Comparison of ENCODE assay signal across 13 mouse cellular contexts in genomic region chr8:62060357-62060756, GRCm38 (mm10).
DNase-seq lines count a peak whose midpoint lies in the region; ATAC-seq and TF ChIP-seq lines count a peak whose summit lies in the region.
"Had no signal": no experiment of that assay in that cellular context is flagged by ENCODE, and none has a peak within 500 bp of the region (broad histone marks: within the 10 kb centered on the region; RNA-seq: fewer than 3 reads in every experiment).

No protein-coding gene starts in this region.

- peak; percentile 62 for TF ChIP-seq CTCF in intestine, postnatal 0 days (IDR thresholded peaks at IDR 0.05; ENCODE audit: low read depth)

- H3K9me3 ChIP-seq in intestine, postnatal 0 days (ENCODE audit: control insufficient read depth): no peaks in the 10 kb centered on the region
- no peaks in the 10 kb centered on the region for H3K9me3 ChIP-seq in intestine, embryonic 16.5 days (ENCODE audit: control insufficient read depth, low read length)
- no peaks in the 10 kb centered on the region for H3K9me3 ChIP-seq in midbrain, embryonic 14.5 days (ENCODE audit: control insufficient read depth, low read length)
- H3K9me3 ChIP-seq in midbrain, embryonic 15.5 days: no peaks in the 10 kb centered on the region
- H3K9me3 ChIP-seq: embryonic facial prominence, embryonic 12.5 days; lung, embryonic 15.5 days; neural tube, embryonic 12.5 days had no signal

- no peak overlapping the region for H3K4me3 ChIP-seq in intestine, postnatal 0 days (ENCODE audit: low read depth, low read length)
- no peak overlapping the region for H3K4me3 ChIP-seq in intestine, embryonic 16.5 days (ENCODE audit: low read length)
- H3K4me3 ChIP-seq in midbrain, embryonic 14.5 days (replicated peaks; ENCODE audit: low read depth, low read length): no peak overlapping the region
- no peak overlapping the region for H3K4me3 ChIP-seq in midbrain, embryonic 15.5 days
- H3K4me3 ChIP-seq: embryonic facial prominence, embryonic 12.5 days; lung, embryonic 15.5 days; neural tube, embryonic 12.5 days had no signal

- no peak overlapping the region for H3K27ac ChIP-seq in intestine, postnatal 0 days (ENCODE audit: low read depth, low read length)
- no peak overlapping the region for H3K27ac ChIP-seq in intestine, embryonic 16.5 days (ENCODE audit: low read length)
- H3K27ac ChIP-seq in midbrain, embryonic 14.5 days (replicated peaks; ENCODE audit: low read depth, low read length): no peak overlapping the region
- H3K27ac ChIP-seq in midbrain, embryonic 15.5 days: no peak overlapping the region
- H3K27ac ChIP-seq: embryonic facial prominence, embryonic 12.5 days; lung, embryonic 15.5 days; neural tube, embryonic 12.5 days had no signal

- H3K4me2 ChIP-seq in intestine, postnatal 0 days (replicated peaks; ENCODE audit: low read depth): no peak overlapping the region
- no peak overlapping the region for H3K4me2 ChIP-seq in intestine, embryonic 16.5 days (ENCODE audit: low read depth, low read length)
- no peak overlapping the region for H3K4me2 ChIP-seq in midbrain, embryonic 14.5 days (ENCODE audit: low read length)
- H3K4me2 ChIP-seq in midbrain, embryonic 15.5 days: no peak overlapping the region
- H3K4me2 ChIP-seq: embryonic facial prominence, embryonic 12.5 days; lung, embryonic 15.5 days; neural tube, embryonic 12.5 days had no signal

- peak; percentile 2 for DNase-seq in CD4-positive, CD25-positive, alpha-beta regulatory T cell, adult 2 months (ENCODE audit: low read depth, low spot score)
- peak; percentile 62 for DNase-seq in midbrain, embryonic 14.5 days
- DNase-seq in retina, embryonic 14.5 days (ENCODE audit: low spot score): peak; percentile 51
- DNase-seq in cerebellum, adult 11-12 months: no peak
- DNase-seq: adrenal gland, adult 8-10 months; kidney, postnatal 25 days had no signal

- no peaks in the 10 kb centered on the region for H3K27me3 ChIP-seq in intestine, postnatal 0 days (replicated peaks; ENCODE audit: control insufficient read depth, insufficient read depth, low read length)
- no peaks in the 10 kb centered on the region for H3K27me3 ChIP-seq in intestine, embryonic 16.5 days (replicated peaks; ENCODE audit: control insufficient read depth, insufficient read depth, low read length)
- no peaks in the 10 kb centered on the region for H3K27me3 ChIP-seq in midbrain, embryonic 14.5 days (ENCODE audit: control insufficient read depth, insufficient read depth, low read length)
- no peaks in the 10 kb centered on the region for H3K27me3 ChIP-seq in midbrain, embryonic 15.5 days (replicated peaks)
- H3K27me3 ChIP-seq: embryonic facial prominence, embryonic 12.5 days; lung, embryonic 15.5 days; neural tube, embryonic 12.5 days had no signal

- H3K9ac ChIP-seq in intestine, postnatal 0 days (ENCODE audit: low read depth, low read length): no peak overlapping the region
- H3K9ac ChIP-seq in intestine, embryonic 16.5 days (ENCODE audit: low read depth, low read length): no peak overlapping the region
- no peak overlapping the region for H3K9ac ChIP-seq in midbrain, embryonic 14.5 days (replicated peaks; ENCODE audit: low read length)
- H3K9ac ChIP-seq in midbrain, embryonic 15.5 days: no peak overlapping the region
- H3K9ac ChIP-seq: embryonic facial prominence, embryonic 12.5 days; lung, embryonic 15.5 days; neural tube, embryonic 12.5 days had no signal

- no peaks in the 10 kb centered on the region for H3K4me1 ChIP-seq in intestine, postnatal 0 days (replicated peaks; ENCODE audit: control insufficient read depth, insufficient read depth, low read length)
- no peaks in the 10 kb centered on the region for H3K4me1 ChIP-seq in intestine, embryonic 16.5 days (ENCODE audit: control insufficient read depth, insufficient read depth, low read length)
- no peaks in the 10 kb centered on the region for H3K4me1 ChIP-seq in midbrain, embryonic 14.5 days (ENCODE audit: control insufficient read depth, insufficient read depth, low read length)
- H3K4me1 ChIP-seq in midbrain, embryonic 15.5 days: no peaks in the 10 kb centered on the region
- H3K4me1 ChIP-seq: embryonic facial prominence, embryonic 12.5 days; lung, embryonic 15.5 days; neural tube, embryonic 12.5 days had no signal

- no peaks in the 10 kb centered on the region for H3K36me3 ChIP-seq in intestine, postnatal 0 days (ENCODE audit: control insufficient read depth, insufficient read depth)
- H3K36me3 ChIP-seq in intestine, embryonic 16.5 days (ENCODE audit: control insufficient read depth, insufficient read depth, low read length): no peaks in the 10 kb centered on the region
- no peaks in the 10 kb centered on the region for H3K36me3 ChIP-seq in midbrain, embryonic 14.5 days (ENCODE audit: control insufficient read depth, insufficient read depth, low read length)
- H3K36me3 ChIP-seq in midbrain, embryonic 15.5 days (replicated peaks): no peaks in the 10 kb centered on the region
- H3K36me3 ChIP-seq: embryonic facial prominence, embryonic 12.5 days; lung, embryonic 15.5 days; neural tube, embryonic 12.5 days had no signal

- no peak for ATAC-seq in CD4-positive, CD25-positive, alpha-beta regulatory T cell, adult 4 months
- ATAC-seq in intestine, postnatal 0 days: no peak
- ATAC-seq in intestine, embryonic 16.5 days: no peak
- ATAC-seq in midbrain, embryonic 14.5 days (ENCODE audit: low FRiP score, low TSS enrichment): no peak
- ATAC-seq in midbrain, embryonic 15.5 days (replicated peaks): no peak
